Mouse (Mus musculus): ENCODE measurements around the gene Rhoc. TPM values are rescaled to one million over a fixed set of nuclear protein-coding genes. Genes with fewer than 3 reads are reported as not detected.
"Not testable (repeated sequence)": the region's sequence is repeated elsewhere in the genome, so short reads cannot be mapped to it uniquely, and the experiment has no call there.

Gene Rhoc
- polyA plus RNA-seq, 1 experiment from 2014 or later, result 102 TPM

DNA sequence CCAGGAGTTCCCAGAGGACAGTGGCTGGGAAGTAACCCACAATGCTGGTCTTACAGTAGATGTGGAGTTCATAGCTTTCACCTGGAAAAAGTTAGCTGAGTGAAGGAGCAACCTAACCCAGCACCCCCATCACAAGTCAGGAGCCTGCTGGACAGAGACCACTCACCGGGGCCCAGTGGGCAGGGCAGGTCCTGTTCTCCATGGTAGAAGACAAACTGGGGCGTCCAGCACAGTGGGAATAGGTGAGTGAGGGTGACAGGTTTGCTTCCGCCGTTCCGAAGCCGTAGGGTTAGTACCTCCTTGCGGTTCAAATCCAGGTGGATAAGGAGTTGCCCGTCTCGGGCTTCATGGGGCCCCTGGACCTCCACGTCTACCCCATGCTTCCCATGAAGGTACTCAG, 16.1 kb downstream of the Rhoc start:
- H3K4me1 ChIP-seq, result no peaks in the 10 kb centered on the region
- WGBS, result 90% methylated on average over 10 of the region's 10 CpGs

DNA sequence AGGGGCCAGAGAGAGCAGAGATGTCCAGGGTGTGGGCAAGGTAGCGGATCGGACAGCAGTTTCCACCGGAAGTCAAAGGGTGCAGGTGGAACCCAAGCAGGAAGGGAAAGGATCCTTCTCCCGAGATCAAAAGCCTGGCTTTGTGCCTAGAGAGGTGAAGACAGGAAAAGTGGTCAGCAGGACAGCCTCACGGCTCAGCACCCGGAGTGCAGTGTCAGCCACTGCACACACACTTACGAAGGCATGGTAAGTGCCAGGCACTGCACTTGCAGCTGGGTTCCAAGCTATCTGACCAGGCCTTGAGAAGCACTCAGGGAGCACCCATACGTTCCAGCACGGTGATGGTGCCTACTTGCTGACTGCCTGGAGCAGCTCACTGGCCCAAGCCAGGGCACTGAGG, 17.4 kb downstream of the Rhoc start:
- Histone ChIP-seq H3K4me1 (no peaks in the 10 kb centered on the region), H3K36me3 (peaks cover 9% of the 10 kb centered on the region), H3K27me3 (replicated peaks) (no peaks in the 10 kb centered on the region), H3K9me3 (no peaks in the 10 kb centered on the region), H3K27ac (no peak overlapping the region), H3K4me3 (no peak overlapping the region), H3K9ac (no peak overlapping the region), H3K4me2 (replicated peaks) (no peak overlapping the region)
- ATAC-seq (ENCODE audit: low FRiP score, low read depth), result no peak
- WGBS, result 87% methylated on average over 9 of the region's 9 CpGs

More for the DNA sequence above, 16.1 kb downstream of the Rhoc start:
- no peak overlapping the region for H3K4me2 ChIP-seq (replicated peaks)
- no peaks in the 10 kb centered on the region for H3K9me3 ChIP-seq
- H3K4me3 ChIP-seq, result no peak overlapping the region
- no peak overlapping the region for H3K27ac ChIP-seq
- no peak for ATAC-seq (ENCODE audit: low FRiP score, low read depth)
- H3K36me3 ChIP-seq, result peaks cover 13% of the 10 kb centered on the region
- H3K9ac ChIP-seq, result no peak overlapping the region
- no peaks in the 10 kb centered on the region for H3K27me3 ChIP-seq (replicated peaks)

- Histone ChIP-seq H3K27ac (no peak overlapping the region), H3K36me3 (no peaks in the 10 kb centered on the region), H3K27me3 (replicated peaks) (no peaks in the 10 kb centered on the region), H3K4me1 (0 out of 2 replicates have a peak, but pooled peaks cover 1% of the 10 kb centered on the region), H3K9me3 (no peaks in the 10 kb centered on the region), H3K4me3 (no peak overlapping the region), H3K4me2 (replicated peaks) (no peak overlapping the region), H3K9ac (no peak overlapping the region)
- no peak for ATAC-seq (ENCODE audit: low FRiP score, low read depth)
- 34% methylated on average over 3 of the region's 3 CpGs for WGBS
Measured at GRCm38 (mm10) chr3:104811752-104812151, 23.6 kb downstream of the Rhoc start.

- H3K9me3 ChIP-seq, result no peaks in the 10 kb centered on the region
- H3K36me3 ChIP-seq, result no peaks in the 10 kb centered on the region
- ATAC-seq (ENCODE audit: low FRiP score, low read depth), result no peak
- H3K27ac ChIP-seq, result no peak overlapping the region
- peaks cover 6% of the 10 kb centered on the region for H3K4me1 ChIP-seq
- no peaks in the 10 kb centered on the region for H3K27me3 ChIP-seq (replicated peaks)
- H3K4me3 ChIP-seq, result no peak overlapping the region
- no peak overlapping the region for H3K9ac ChIP-seq
- WGBS, result 88% methylated on average over 4 of the region's 4 CpGs
- H3K4me2 ChIP-seq (replicated peaks), result no peak overlapping the region
Measured at GRCm38 (mm10) chr3:104812254-104812653, 24.1 kb downstream of the Rhoc start.

GRCm38 (mm10) chr3:104813227-104813626, 25.1 kb downstream of the Rhoc start:
- not testable (repeated sequence) for H3K27me3 ChIP-seq (replicated peaks); ATAC-seq (ENCODE audit: low FRiP score, low read depth); H3K9me3 ChIP-seq; H3K27ac ChIP-seq; H3K36me3 ChIP-seq; H3K4me2 ChIP-seq (replicated peaks); H3K9ac ChIP-seq; H3K4me3 ChIP-seq
- WGBS, result 93% methylated on average over 7 of the region's 7 CpGs
- H3K4me1 ChIP-seq, result peaks cover 11% of the 10 kb centered on the region

GRCm38 (mm10) chr3:104814746-104815145, 26.6 kb downstream of the Rhoc start:
- no peak overlapping the region for H3K4me2 ChIP-seq (replicated peaks)
- H3K27me3 ChIP-seq (replicated peaks), result no peaks in the 10 kb centered on the region
- WGBS, result 96% methylated on average over 1 of the region's 1 CpGs
- no peaks in the 10 kb centered on the region for H3K9me3 ChIP-seq
- H3K4me3 ChIP-seq, result no peak overlapping the region
- H3K4me1 ChIP-seq, result peaks cover 14% of the 10 kb centered on the region
- no peak for ATAC-seq (ENCODE audit: low FRiP score, low read depth)
- no peaks in the 10 kb centered on the region for H3K36me3 ChIP-seq
- H3K27ac ChIP-seq, result no peak overlapping the region
- no peak overlapping the region for H3K9ac ChIP-seq

DNA sequence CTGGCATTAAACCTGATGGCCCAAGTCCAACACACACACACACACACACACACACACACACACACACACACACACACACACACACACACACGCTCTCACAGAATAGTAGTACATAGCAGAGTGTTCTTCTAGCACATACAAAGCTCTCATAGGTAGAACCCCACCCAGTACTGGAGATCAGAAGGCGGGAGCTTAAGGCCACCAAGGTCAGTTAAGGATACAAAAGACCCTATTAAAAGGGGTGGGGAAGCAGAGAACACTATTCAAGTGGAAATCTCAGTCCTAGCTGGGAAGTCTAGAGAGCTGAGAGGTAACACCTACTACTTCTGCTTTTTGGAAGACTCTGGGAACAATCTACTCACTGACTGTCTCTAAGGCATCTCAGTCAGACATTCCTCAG, 27.2 kb downstream of the Rhoc start:
- H3K4me1 ChIP-seq, result peaks cover 14% of the 10 kb centered on the region
- no peaks in the 10 kb centered on the region for H3K36me3 ChIP-seq
- H3K9ac ChIP-seq, result no peak overlapping the region
- WGBS, result 81% methylated on average over 2 of the region's 2 CpGs
- no peaks in the 10 kb centered on the region for H3K9me3 ChIP-seq
- no peaks in the 10 kb centered on the region for H3K27me3 ChIP-seq (replicated peaks)
- no peak for ATAC-seq (ENCODE audit: low FRiP score, low read depth)
- no peak overlapping the region for H3K4me3 ChIP-seq
- H3K4me2 ChIP-seq (replicated peaks), result no peak overlapping the region
- H3K27ac ChIP-seq, result no peak overlapping the region

DNA sequence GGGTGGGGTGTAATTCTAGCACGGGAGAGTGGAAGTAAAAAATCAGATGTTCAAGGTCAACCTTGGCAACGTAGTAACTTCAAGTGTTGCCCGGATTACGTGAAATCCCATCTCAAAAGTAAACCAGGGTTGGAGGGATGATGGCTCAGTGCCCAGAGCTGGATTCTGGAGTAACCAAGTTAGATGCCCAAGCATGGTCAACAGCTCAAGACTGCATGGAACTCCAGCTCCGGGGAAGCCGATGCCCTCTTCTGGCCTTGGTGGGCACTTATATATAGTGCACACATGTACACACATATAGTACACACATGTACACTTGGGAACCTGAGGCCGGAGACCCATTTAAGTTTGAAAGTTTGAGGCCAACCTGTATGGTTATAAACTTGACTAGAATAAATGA, 28.0 kb downstream of the Rhoc start:
- Histone ChIP-seq H3K36me3 (no peaks in the 10 kb centered on the region), H3K27me3 (replicated peaks) (no peaks in the 10 kb centered on the region), H3K4me3 (no peak overlapping the region), H3K27ac (no peak overlapping the region), H3K9ac (no peak overlapping the region), H3K9me3 (no peaks in the 10 kb centered on the region), H3K4me2 (replicated peaks) (no peak overlapping the region), H3K4me1 (peaks cover 14% of the 10 kb centered on the region)
- 94% methylated on average over 7 of the region's 7 CpGs for WGBS
- ATAC-seq (ENCODE audit: low FRiP score, low read depth), result no peak

GRCm38 (mm10) chr3:104817481-104817990, 29.4 kb downstream of the Rhoc start:
- Histone ChIP-seq H3K9me3 (no peaks in the 10 kb centered on the region), H3K9ac (peak overlapping the region; percentile 82), H3K4me1 (peaks cover 14% of the 10 kb centered on the region), H3K27ac (no peak overlapping the region), H3K4me2 (replicated peaks) (peak overlapping the region; percentile 99), H3K27me3 (replicated peaks) (no peaks in the 10 kb centered on the region), H3K36me3 (0 out of 2 replicates have a peak, but pooled peaks cover 2% of the 10 kb centered on the region), H3K4me3 (peak overlapping the region; percentile 78)
- under 1% methylated on average over 46 of the region's 46 CpGs for WGBS
- peak; percentile 80 for ATAC-seq (ENCODE audit: low FRiP score, low read depth)

DNA sequence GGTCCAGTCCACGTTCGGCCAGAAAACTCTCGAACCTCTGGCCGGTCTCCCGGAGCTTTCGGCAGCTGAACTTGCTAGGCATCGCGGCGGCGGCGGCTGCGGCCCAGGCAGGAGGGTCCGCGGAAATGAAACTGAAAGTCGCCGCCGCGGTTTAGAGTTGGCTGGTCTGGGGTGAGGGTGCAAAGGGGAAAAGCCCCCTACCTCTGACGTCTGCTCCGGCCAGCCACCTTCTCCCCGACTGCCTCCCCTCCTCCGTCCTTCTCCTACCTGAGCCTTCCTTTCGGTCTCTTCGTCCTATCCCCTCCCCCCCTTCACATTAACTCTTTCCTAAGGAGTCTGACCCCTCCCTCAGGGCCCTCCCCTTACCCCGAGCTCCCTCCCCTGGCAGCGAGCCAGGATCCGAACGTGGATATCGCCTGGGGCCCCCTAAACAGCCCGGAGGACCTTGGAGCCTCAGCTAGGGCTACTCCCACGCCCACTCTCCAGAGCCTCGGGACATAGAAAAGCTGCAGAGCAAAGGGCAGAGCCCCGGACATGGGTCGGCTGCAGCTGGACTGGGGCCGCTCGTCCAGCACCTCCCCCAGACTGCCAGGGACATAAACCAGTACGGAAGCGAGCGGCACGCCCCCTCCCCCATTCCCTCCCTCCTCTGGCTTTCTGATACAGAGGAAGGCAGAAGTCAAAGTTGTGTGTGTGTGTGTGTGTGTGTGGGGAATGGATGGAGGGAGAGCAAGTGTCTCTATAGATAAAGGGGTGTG, 30.0 kb downstream of the Rhoc start, which contains the start of gene Mov10:
Gene Mov10 (minus strand): TSS at position 573 of the 758 bp plus-strand sequence.
- Histone ChIP-seq H3K36me3 (0 out of 2 replicates have a peak, but pooled peaks cover 3% of the 10 kb centered on the region), H3K27me3 (replicated peaks) (no peaks in the 10 kb centered on the region), H3K4me2 (replicated peaks) (peak within 1 kb of the TSS; percentile 99), H3K9me3 (no peaks in the 10 kb centered on the region), H3K4me3 (peak within 1 kb of the TSS; percentile 78), H3K9ac (peak within 1 kb of the TSS; percentile 82), H3K4me1 (peaks cover 14% of the 10 kb centered on the region), H3K27ac (no peak within 1 kb of the TSS)
- WGBS, result 0% methylated on average over 39 of the region's 40 CpGs
- ATAC-seq (ENCODE audit: low FRiP score, low read depth), result peak; percentile 81

DNA sequence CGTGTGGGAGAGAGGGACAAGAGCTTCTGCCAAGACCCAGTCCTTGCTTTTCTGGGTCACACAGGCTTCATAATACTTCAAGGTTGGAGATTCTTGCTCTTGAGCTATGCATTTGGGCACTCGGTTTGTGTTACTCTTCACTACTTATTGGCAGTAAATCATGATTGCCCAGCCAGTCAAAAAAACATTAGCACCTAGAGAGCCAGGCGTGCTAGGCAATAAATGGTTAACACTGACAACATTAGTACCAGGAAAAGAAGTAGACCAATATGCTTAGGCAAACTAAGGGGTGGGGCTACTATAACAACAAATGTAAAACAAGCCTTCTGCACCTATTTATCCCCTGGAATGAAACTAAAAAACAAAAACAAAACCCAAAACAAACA, 30.6 kb downstream of the Rhoc start:
- H3K36me3 ChIP-seq, result 0 out of 2 replicates have a peak, but pooled peaks cover 3% of the 10 kb centered on the region
- peaks cover 14% of the 10 kb centered on the region for H3K4me1 ChIP-seq
- peak overlapping the region; percentile 78; the same call in 1 of the 2 replicates for H3K4me3 ChIP-seq
- H3K9me3 ChIP-seq, result no peaks in the 10 kb centered on the region
- H3K4me2 ChIP-seq (replicated peaks), result peak overlapping the region; percentile 99
- 4% methylated on average over 3 of the region's 3 CpGs for WGBS
- ATAC-seq (ENCODE audit: low FRiP score, low read depth), result no peak
- H3K27me3 ChIP-seq (replicated peaks), result no peaks in the 10 kb centered on the region
- H3K9ac ChIP-seq, result 0 out of 2 replicates have a peak overlapping the region, but pooled peaks have one; percentile 82
- no peak overlapping the region for H3K27ac ChIP-seq

DNA sequence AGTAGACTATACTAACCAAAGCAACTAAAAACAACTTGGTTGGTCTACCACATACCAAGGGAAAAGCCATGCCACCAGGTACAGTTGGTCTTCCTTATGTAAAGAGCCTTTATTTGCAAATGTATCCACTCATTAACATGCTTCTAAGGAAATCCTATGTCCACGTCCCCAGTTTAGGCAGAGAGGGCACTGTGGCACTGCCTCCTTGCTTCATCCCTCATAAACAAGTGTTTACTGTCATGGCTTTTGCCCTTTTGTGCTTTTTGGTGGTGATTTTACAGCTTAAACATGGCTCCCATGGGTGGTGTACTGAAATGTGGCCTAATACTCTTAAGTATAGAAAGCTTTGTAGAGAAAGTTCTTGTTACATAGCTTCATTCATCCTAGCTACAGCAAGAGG, 32.3 kb downstream of the Rhoc start:
- no peak for ATAC-seq (ENCODE audit: low FRiP score, low read depth)
- Histone ChIP-seq H3K4me3 (no peak overlapping the region), H3K27me3 (replicated peaks) (no peaks in the 10 kb centered on the region), H3K9me3 (no peaks in the 10 kb centered on the region), H3K4me1 (peaks cover 14% of the 10 kb centered on the region), H3K36me3 (peaks cover 6% of the 10 kb centered on the region), H3K27ac (no peak overlapping the region), H3K9ac (no peak overlapping the region), H3K4me2 (replicated peaks) (no peak overlapping the region)
- 56% methylated on average over 1 of the region's 1 CpGs for WGBS

All from neural tube, embryonic 12.5 days (tissue).